Mouse (Mus musculus) neural tube, embryonic 15.5 days (tissue): ENCODE results near the gene Erp27. TPM values are rescaled to one million over a fixed set of nuclear protein-coding genes. Genes with fewer than 3 reads are reported as not detected.

Experiments used
- ATAC-seq: fragments of 200-750 bp; cut with Nextera tagmentation; 2 replicates; pipeline ENCODE4 v1.8.0; 2017; ENCODE audit warnings: mild to moderate bottlenecking, moderate TSS enrichment, moderate library complexity; ENCODE audit not compliant: low FRiP score
- H3K27ac ChIP-seq: fragments of 300-500 bp; sonication (generic); replicated peaks from 2 replicates; pipeline ENCODE4 v1.5.1; 2015; ENCODE audit warnings: mild to moderate bottlenecking, inconsistent platforms
- H3K27me3 ChIP-seq: fragments of 300-500 bp; sonication (generic); replicated peaks from 2 replicates; pipeline ENCODE4 v1.6.1; 2015; ENCODE audit warnings: inconsistent platforms
- H3K36me3 ChIP-seq: fragments of 300-500 bp; sonication (generic); 2 replicates; pipeline ENCODE4 v1.6.1; 2015; ENCODE audit warnings: inconsistent platforms
- H3K4me1 ChIP-seq: fragments of 300-500 bp; sonication (generic); 2 replicates; pipeline ENCODE4 v1.6.1; 2015; ENCODE audit warnings: inconsistent platforms
- H3K4me2 ChIP-seq: fragments of 300-500 bp; sonication (generic); 2 replicates; pipeline ENCODE4 v1.6.1; 2015; ENCODE audit warnings: inconsistent platforms, mild to moderate bottlenecking, moderate library complexity
- H3K4me3 ChIP-seq: fragments of 300-500 bp; sonication (generic); replicated peaks from 2 replicates; pipeline ENCODE4 v1.5.1; 2015; ENCODE audit warnings: mild to moderate bottlenecking, inconsistent platforms
- H3K9ac ChIP-seq: fragments of 300-500 bp; sonication (generic); replicated peaks from 2 replicates; pipeline ENCODE4 v1.6.1; 2015; ENCODE audit warnings: mild to moderate bottlenecking, inconsistent platforms
- H3K9me3 ChIP-seq: fragments of 300-500 bp; sonication (generic); replicated peaks from 2 replicates; pipeline ENCODE4 v1.6.1; 2016; ENCODE audit warnings: inconsistent platforms
- WGBS: fragments of 180-500 bp; shearing (Covaris S2); methylation state at CpG from one replicate; pipeline ENCODE4 v1.1.7; 2015; ENCODE audit warnings: mixed read lengths; 5-methylcytosine and 5-hydroxymethylcytosine counted together
- polyA plus RNA-seq: library from polyadenylated mRNA; unstranded; fragments of >200 nt; fragmentation: Nextera tagmentation; extraction: Ambion mirVana; gene quantifications from 2 replicates; pipeline ENCODE4 v1.2.1, GENCODE M21; 2015

Gene Erp27
- polyA plus RNA-seq, 1 experiment from 2014 or later, result not detected

DNA sequence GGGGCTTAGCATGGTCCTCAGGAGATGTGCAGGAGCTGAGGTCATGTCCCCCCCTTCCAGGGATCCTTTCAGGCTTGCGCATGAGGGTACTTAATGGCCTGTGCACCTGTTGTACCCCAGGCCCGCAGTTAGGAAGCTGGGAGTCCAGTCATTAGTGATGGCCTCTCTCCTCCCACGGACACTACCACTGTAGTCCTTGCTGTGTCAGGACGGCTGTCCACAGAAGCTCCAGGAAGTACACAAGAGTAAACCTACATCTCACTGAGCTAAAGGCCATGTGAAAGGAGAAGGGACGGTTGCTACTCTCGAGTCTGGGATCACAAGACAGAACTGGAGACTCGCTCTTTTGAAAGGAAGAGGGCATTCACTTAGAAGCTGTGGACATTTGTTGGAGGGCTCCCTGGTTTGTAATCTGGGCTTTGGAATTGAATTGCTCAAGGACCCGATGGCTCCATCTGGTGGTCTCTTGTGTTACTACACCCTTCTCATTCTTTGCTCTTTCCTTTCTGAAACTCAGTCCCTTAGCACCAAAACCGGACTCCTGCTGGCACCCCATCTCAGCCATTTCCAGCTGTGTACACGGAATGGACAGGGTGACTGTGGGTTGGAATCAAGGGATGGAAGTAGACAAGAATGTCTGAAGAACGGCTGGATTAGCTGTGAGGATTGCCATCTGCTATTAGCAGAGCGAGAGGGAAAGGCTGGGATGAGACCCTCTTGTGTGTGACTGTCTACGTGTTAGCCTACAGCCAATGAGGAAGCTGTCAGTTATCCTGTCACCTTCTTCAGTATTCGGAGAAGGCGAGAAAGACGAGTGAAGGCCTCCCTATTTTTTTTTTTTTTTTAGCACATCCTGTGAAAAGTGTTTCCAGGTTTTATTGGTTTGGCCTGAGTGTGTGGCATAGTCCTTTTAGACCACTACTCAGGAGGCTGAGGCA, 1.4 kb downstream of the Erp27 start:
- 43% methylated on average over 16 of the region's 16 CpGs for WGBS
- no peak overlapping the region for H3K4me2 ChIP-seq
- H3K27me3 ChIP-seq, result no peaks in the 10 kb centered on the region; the same call in 1 of the 2 replicates
- no peak for ATAC-seq
- no peaks in the 10 kb centered on the region for H3K36me3 ChIP-seq
- H3K9me3 ChIP-seq, result no peaks in the 10 kb centered on the region
- no peak overlapping the region for H3K27ac ChIP-seq
- H3K4me3 ChIP-seq, result no peak overlapping the region
- no peak overlapping the region for H3K9ac ChIP-seq
- H3K4me1 ChIP-seq, result no peaks in the 10 kb centered on the region

GRCm38 (mm10) chr6:136917885-136918284, 4.1 kb downstream of the Erp27 start:
- H3K4me3 ChIP-seq, result no peak overlapping the region
- H3K4me1 ChIP-seq, result peaks cover 9% of the 10 kb centered on the region
- no peak overlapping the region for H3K27ac ChIP-seq
- WGBS, result 0% methylated on average over 2 of the region's 2 CpGs
- ATAC-seq, result no peak
- H3K9ac ChIP-seq, result no peak overlapping the region
- no peak overlapping the region for H3K4me2 ChIP-seq
- no peaks in the 10 kb centered on the region for H3K9me3 ChIP-seq
- no peaks in the 10 kb centered on the region; the same call in 1 of the 2 replicates for H3K27me3 ChIP-seq
- no peaks in the 10 kb centered on the region for H3K36me3 ChIP-seq

DNA sequence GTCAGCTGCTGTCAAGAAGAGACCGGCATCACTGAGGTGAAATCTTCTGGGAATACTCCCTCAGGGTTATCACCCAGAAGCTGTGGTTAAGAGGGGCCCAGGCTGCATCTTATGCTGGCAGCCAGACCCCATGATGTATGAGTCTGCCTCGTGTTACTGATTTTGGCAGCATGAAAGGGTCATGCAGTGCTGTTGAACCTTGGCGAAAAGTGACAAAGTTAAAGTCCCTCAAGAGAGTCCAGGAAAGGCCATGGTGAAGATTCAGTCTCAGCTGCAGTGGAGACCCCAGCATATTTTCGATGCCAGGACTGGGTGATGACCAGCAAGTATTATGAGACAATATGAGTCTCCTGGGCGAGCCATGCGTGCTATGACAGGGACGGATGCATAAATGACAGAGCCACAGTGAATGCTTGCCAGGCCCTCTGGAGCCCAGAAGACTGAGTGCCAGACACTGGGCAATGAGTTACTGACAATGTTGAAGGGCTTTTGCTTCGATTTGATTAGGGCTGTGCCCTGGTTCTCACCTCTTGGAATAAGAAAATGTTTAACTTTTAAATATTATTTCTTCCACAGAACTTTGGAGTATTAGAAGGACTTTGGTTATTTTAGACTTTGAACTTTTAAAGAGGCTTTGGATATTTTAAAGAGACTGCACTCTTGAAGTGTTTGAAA, 6.1 kb downstream of the Erp27 start:
- Histone ChIP-seq H3K9ac (no peak overlapping the region), H3K4me3 (no peak overlapping the region), H3K4me1 (peaks cover 9% of the 10 kb centered on the region), H3K36me3 (no peaks in the 10 kb centered on the region), H3K9me3 (no peaks in the 10 kb centered on the region), H3K4me2 (no peak overlapping the region), H3K27me3 (no peaks in the 10 kb centered on the region), H3K27ac (no peak overlapping the region)
- ATAC-seq, result no peak
- WGBS, result 87% methylated on average over 8 of the region's 8 CpGs

GRCm38 (mm10) chr6:136914234-136914633, 7.7 kb downstream of the Erp27 start:
- no peak for ATAC-seq
- H3K36me3 ChIP-seq, result no peaks in the 10 kb centered on the region
- no peak overlapping the region for H3K27ac ChIP-seq
- no peaks in the 10 kb centered on the region for H3K9me3 ChIP-seq
- H3K9ac ChIP-seq, result no peak overlapping the region
- 92% methylated on average over 6 of the region's 6 CpGs for WGBS
- no peaks in the 10 kb centered on the region for H3K27me3 ChIP-seq
- H3K4me1 ChIP-seq, result peaks cover 16% of the 10 kb centered on the region
- no peak overlapping the region for H3K4me3 ChIP-seq
- H3K4me2 ChIP-seq, result no peak overlapping the region

- Histone ChIP-seq H3K9ac (peak overlapping the region; percentile 14; the same call in 1 of the 2 replicates), H3K27ac (no peak overlapping the region), H3K4me3 (peak overlapping the region; percentile 25), H3K4me2 (peak overlapping the region; percentile 56), H3K9me3 (no peaks in the 10 kb centered on the region), H3K4me1 (peaks cover 16% of the 10 kb centered on the region), H3K27me3 (no peaks in the 10 kb centered on the region), H3K36me3 (no peaks in the 10 kb centered on the region)
- peak; percentile 72 for ATAC-seq
- 13% methylated on average over 18 of the region's 18 CpGs for whole genome bisulfite sequencing
Measured at GRCm38 (mm10) chr6:136913384-136914126, 8.4 kb downstream of the Erp27 start.

DNA sequence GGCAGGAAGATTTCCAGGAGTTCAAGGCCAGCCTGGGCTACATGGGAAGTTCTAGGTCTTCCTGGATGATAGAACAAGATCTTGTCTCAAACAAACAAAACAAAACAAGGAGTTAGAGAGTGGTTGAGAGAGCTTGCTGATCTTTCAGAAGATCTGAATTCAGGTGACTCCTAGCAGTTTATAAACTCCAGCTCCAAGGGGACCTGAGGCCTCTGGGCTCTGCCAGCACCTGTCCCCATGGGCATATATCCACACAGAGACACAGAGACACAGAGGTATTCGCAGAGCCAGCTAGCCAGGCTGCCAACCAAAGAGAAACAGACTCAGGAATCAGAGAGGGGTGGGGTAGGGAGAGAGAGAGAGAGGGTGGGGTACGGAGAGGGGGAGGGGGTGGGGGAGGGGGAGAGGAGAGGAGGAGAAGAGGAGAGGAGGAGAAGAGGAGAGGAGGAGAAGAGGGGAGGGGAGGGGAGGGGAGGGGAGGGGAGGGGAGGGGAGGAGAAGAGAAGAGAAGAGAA, 9.2 kb downstream of the Erp27 start:
- H3K4me2 ChIP-seq, result no peak overlapping the region; the same call in 1 of the 2 replicates
- H3K27me3 ChIP-seq, result no peaks in the 10 kb centered on the region
- peaks cover 16% of the 10 kb centered on the region for H3K4me1 ChIP-seq
- no peak overlapping the region for H3K27ac ChIP-seq
- no peak for ATAC-seq
- 80% methylated on average over 1 of the region's 2 CpGs for WGBS
- H3K9me3 ChIP-seq, result no peaks in the 10 kb centered on the region
- H3K4me3 ChIP-seq, result no peak overlapping the region
- H3K9ac ChIP-seq, result no peak overlapping the region
- H3K36me3 ChIP-seq, result no peaks in the 10 kb centered on the region

- no peak overlapping the region for H3K4me3 ChIP-seq
- H3K4me1 ChIP-seq, result peaks cover 16% of the 10 kb centered on the region
- no peaks in the 10 kb centered on the region for H3K27me3 ChIP-seq
- ATAC-seq, result peak; percentile 38; the same call in 1 of the 2 replicates
- no peak overlapping the region for H3K9ac ChIP-seq
- H3K9me3 ChIP-seq, result no peaks in the 10 kb centered on the region
- no peak overlapping the region for H3K27ac ChIP-seq
- no peak overlapping the region for H3K4me2 ChIP-seq
- 67% methylated on average over 9 of the region's 9 CpGs for WGBS
- no peaks in the 10 kb centered on the region for H3K36me3 ChIP-seq
Measured at GRCm38 (mm10) chr6:136910247-136910890, 11.6 kb downstream of the Erp27 start.

- H3K4me1 ChIP-seq, result peaks cover 7% of the 10 kb centered on the region; the same call in 1 of the 2 replicates
- no peak overlapping the region for H3K27ac ChIP-seq
- H3K4me3 ChIP-seq, result no peak overlapping the region
- WGBS, result 81% methylated on average over 10 of the region's 10 CpGs
- H3K4me2 ChIP-seq, result no peak overlapping the region
- H3K27me3 ChIP-seq, result no peaks in the 10 kb centered on the region
- ATAC-seq, result no peak
- H3K36me3 ChIP-seq, result no peaks in the 10 kb centered on the region
- H3K9ac ChIP-seq, result no peak overlapping the region
- H3K9me3 ChIP-seq, result no peaks in the 10 kb centered on the region
Measured at GRCm38 (mm10) chr6:136906937-136907293, 15.1 kb downstream of the Erp27 start.

GRCm38 (mm10) chr6:136906283-136906936, 15.6 kb downstream of the Erp27 start:
- H3K9ac ChIP-seq, result no peak overlapping the region
- H3K27me3 ChIP-seq, result no peaks in the 10 kb centered on the region
- H3K36me3 ChIP-seq, result no peaks in the 10 kb centered on the region
- H3K4me2 ChIP-seq, result no peak overlapping the region
- no peak for ATAC-seq
- H3K4me3 ChIP-seq, result no peak overlapping the region
- no peaks in the 10 kb centered on the region for H3K9me3 ChIP-seq
- WGBS, result 87% methylated on average over 19 of the region's 19 CpGs
- peaks cover 7% of the 10 kb centered on the region; the same call in 1 of the 2 replicates for H3K4me1 ChIP-seq
- no peak overlapping the region for H3K27ac ChIP-seq

DNA sequence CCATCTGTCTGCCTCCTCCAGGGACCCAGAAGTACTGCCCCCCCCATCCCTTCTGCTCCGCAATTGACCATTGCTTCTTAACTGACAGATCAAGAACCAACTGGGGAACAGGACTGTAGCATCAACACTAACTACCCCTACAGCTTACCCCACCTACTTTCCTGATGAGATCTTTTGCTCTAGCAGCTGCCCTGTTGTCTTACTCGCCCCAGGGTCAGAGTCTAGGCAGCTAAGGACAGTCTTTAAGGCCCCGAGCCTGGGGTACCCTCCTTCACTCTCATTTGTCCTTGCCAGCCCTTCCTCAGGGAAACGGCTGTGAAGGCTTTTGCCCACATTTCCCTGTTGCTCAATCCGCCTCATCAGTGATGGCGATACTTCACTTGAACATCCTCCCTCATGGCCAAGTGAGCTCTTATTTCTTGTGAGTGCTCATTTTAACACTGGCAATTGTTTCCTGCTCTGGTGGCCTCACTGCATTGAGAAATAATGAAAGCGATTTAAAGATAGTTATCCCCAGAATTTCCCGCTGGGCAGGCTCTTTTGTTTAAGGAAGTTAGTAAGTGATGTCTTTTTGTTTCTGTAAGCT, 18.0 kb downstream of the Erp27 start:
- H3K4me1 ChIP-seq, result no peaks in the 10 kb centered on the region
- no peaks in the 10 kb centered on the region for H3K9me3 ChIP-seq
- H3K4me2 ChIP-seq, result no peak overlapping the region
- ATAC-seq, result no peak
- 63% methylated on average over 8 of the region's 8 CpGs for WGBS
- H3K36me3 ChIP-seq, result no peaks in the 10 kb centered on the region
- no peaks in the 10 kb centered on the region for H3K27me3 ChIP-seq
- H3K9ac ChIP-seq, result no peak overlapping the region
- no peak overlapping the region for H3K4me3 ChIP-seq
- H3K27ac ChIP-seq, result no peak overlapping the region
